Mouse (Mus musculus): ENCODE measurements around the gene Rims1. TPM values are rescaled to one million over a fixed set of nuclear protein-coding genes. Genes with fewer than 3 reads are reported as not detected.

Rims1 gene
- not detected for total RNA-seq (2023)

DNA sequence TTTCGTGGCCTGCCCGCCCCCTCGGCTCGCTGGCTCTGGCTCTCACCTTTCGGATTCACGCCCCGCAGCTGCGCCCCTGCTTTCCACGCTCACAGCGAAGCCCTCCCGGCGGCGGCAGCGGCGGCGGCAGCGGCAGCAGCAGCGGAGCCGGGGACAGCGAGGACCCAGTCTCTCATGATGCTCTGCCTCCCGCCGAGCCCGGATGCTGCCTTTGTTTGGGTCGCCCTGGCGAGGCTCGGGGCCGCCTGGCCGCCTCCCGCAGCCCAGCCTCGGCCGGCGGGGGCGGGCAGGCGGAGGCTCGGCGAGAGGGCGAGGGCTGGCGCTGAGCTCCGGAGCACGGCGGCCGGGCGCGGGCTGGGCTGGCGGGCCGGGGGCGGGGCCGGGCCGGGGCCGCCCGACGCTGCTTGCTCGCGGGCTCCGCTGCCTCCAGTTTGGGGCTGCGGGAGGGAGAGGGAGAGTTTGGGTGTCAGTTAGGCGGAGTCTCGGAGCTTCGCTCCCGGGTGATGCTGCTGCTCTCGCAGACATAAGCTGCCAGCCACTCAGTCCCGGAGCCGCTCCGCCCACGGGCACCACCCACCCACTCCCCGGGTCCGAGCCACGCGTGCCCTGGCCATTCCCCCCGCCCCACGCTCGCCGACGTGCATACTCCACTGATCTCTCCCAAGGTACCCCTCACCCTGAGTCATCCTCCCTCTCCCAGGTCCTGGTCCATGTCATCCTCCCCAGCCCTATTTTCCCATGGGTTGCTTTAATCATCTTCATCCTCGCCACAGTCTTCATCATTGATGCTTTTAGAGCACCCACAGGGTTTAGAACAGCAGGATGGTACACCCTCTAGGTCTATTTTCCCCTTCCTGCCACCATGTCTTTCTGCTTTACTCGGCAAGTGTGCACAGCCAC, at the start of gene Rims1:
Gene Rims1 (minus strand): TSS at position 269 of the 900 bp plus-strand sequence.

